Mouse (Mus musculus) liver, postnatal 0 days (tissue): ENCODE data around the gene Fam155a. TPM values are rescaled to one million over a fixed set of nuclear protein-coding genes. Genes with fewer than 3 reads are reported as not detected.

ENCODE experiments used
- ATAC-seq: fragments of 200-750 bp; cut with Nextera tagmentation; 2 replicates; pipeline ENCODE4 v1.8.0; 2017; ENCODE audit warnings: mild to moderate bottlenecking, moderate library complexity
- DNase-seq: peaks from one replicate; pipeline ENCODE4 v3.0.0-alpha.2; 2016
- H3K27ac ChIP-seq: fragments of 300-500 bp; sonication (generic); 2 replicates; pipeline ENCODE4 v1.5.1; 2014; ENCODE audit warnings: antibody characterized with exemption, moderate library complexity, mild to moderate bottlenecking, low read depth
- H3K27me3 ChIP-seq: fragments of 300-500 bp; sonication (generic); 2 replicates; pipeline ENCODE4 v1.6.1; 2014; ENCODE audit warnings: low read length, control low read depth, mixed read lengths; ENCODE audit not compliant: insufficient read depth
- H3K36me3 ChIP-seq: fragments of 300-500 bp; sonication (generic); replicated peaks from 2 replicates; pipeline ENCODE4 v1.6.1; 2014; ENCODE audit warnings: mild to moderate bottlenecking, control low read depth, low read length, moderate library complexity, mixed read lengths; ENCODE audit not compliant: insufficient read depth
- H3K4me1 ChIP-seq: fragments of 300-500 bp; sonication (generic); 2 replicates; pipeline ENCODE4 v1.6.1; 2014; ENCODE audit warnings: antibody characterized with exemption, mild to moderate bottlenecking, control low read depth; ENCODE audit not compliant: insufficient read depth
- H3K4me2 ChIP-seq: fragments of 300-500 bp; sonication (generic); 2 replicates; pipeline ENCODE4 v1.6.1; 2014; ENCODE audit warnings: low read depth, mild to moderate bottlenecking, low read length, moderate library complexity, mixed read lengths
- H3K4me3 ChIP-seq: fragments of 300-500 bp; sonication (generic); 2 replicates; pipeline ENCODE4 v1.5.1; 2014; ENCODE audit warnings: low read depth, low read length
- H3K9ac ChIP-seq: fragments of 300-500 bp; sonication (generic); replicated peaks from 2 replicates; pipeline ENCODE4 v1.6.1; 2014; ENCODE audit warnings: mild to moderate bottlenecking, moderate library complexity
- H3K9me3 ChIP-seq: fragments of 300-500 bp; sonication (generic); 2 replicates; pipeline ENCODE4 v1.6.1; 2016; ENCODE audit warnings: mild to moderate bottlenecking, control low read depth, low read length, mixed read lengths
- CTCF ChIP-seq: sonication (generic); IDR thresholded peaks from 2 replicates; pipeline ENCODE4 v1.5.1; 2016; ENCODE audit warnings: antibody characterized with exemption, low read depth
- EP300 ChIP-seq: IDR thresholded peaks from 2 replicates; pipeline ENCODE4 v1.6.1; 2016; ENCODE audit warnings: antibody characterized with exemption, low read depth, mild to moderate bottlenecking
- WGBS: fragments of 180-500 bp; shearing (Covaris S2); extraction: QIAGEN DNeasy Blood & Tissue Kit; methylation state at CpG from one replicate; pipeline ENCODE4 v1.1.7; 2014; ENCODE audit not compliant: insufficient replicate concordance; 5-methylcytosine and 5-hydroxymethylcytosine counted together
- polyA plus RNA-seq: library from polyadenylated mRNA; unstranded; fragments of >200 nt; fragmentation: Nextera tagmentation; extraction: Ambion mirVana; gene quantifications from 2 replicates; pipeline ENCODE4 v1.2.1, GENCODE M21; 2015

Gene Fam155a
- polyA plus RNA-seq, 1 experiment from 2014 or later: not detected

DNA sequence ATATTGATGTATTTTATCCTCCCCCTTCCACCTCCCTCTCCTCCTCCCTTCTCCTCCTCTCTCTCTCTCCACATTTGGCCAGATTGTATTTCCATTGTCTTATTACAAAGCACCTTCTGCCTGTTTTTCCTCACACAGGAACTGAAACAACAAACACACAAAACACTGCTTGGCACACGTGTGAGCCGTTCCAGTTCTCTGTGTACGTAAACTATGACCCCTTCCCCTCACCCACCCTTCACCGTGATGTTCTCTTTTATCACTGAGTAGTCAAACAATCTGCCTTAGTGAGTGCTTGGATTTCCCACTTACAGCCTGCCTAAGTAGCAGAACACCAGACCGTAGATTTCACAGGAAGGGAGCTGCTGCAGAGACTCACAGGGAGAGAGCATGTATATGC lies 530.0 kb downstream of the Fam155a start:
- ATAC-seq: no peak
- no peak overlapping the region for H3K4me2 ChIP-seq
- no peak overlapping the region for H3K9ac ChIP-seq
- H3K4me3 ChIP-seq: no peak overlapping the region
- no peaks in the 10 kb centered on the region for H3K9me3 ChIP-seq
- WGBS: 27% methylated on average over 5 of the region's 5 CpGs
- H3K27ac ChIP-seq: no peak overlapping the region
- no peaks in the 10 kb centered on the region for H3K4me1 ChIP-seq
- DNase-seq: no peak
- no peak for TF ChIP-seq CTCF
- TF ChIP-seq EP300: no peak
- no peaks in the 10 kb centered on the region for H3K36me3 ChIP-seq
- no peaks in the 10 kb centered on the region for H3K27me3 ChIP-seq

DNA sequence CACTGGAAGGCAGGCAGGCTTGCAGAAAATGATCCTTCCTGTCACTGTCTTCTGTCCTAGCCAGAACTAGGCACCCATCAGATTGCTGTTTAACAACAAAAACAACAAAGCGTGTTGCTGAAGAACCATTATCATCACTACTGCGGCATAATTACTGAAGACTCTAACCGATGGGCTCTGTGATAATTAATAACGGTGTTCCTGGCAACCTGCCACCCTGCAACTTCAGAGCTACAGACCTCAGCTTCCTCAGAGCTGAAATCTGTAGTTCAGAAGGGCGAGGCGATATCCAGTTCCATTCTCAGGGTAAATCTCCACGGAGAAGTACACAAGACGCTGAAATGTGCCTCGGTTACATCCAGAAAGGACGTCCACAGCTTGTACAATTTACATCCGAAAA lies 531.2 kb downstream of the Fam155a start:
- no peaks in the 10 kb centered on the region for H3K27me3 ChIP-seq
- H3K9ac ChIP-seq: no peak overlapping the region
- H3K4me2 ChIP-seq: no peak overlapping the region
- DNase-seq (no peak), ATAC-seq (no peak)
- no peak overlapping the region for H3K27ac ChIP-seq
- H3K36me3 ChIP-seq: no peaks in the 10 kb centered on the region
- TF ChIP-seq CTCF: no peak
- TF ChIP-seq EP300: no peak
- 66% methylated on average over 11 of the region's 11 CpGs for WGBS
- no peaks in the 10 kb centered on the region for H3K9me3 ChIP-seq
- no peak overlapping the region for H3K4me3 ChIP-seq
- H3K4me1 ChIP-seq: no peaks in the 10 kb centered on the region

DNA sequence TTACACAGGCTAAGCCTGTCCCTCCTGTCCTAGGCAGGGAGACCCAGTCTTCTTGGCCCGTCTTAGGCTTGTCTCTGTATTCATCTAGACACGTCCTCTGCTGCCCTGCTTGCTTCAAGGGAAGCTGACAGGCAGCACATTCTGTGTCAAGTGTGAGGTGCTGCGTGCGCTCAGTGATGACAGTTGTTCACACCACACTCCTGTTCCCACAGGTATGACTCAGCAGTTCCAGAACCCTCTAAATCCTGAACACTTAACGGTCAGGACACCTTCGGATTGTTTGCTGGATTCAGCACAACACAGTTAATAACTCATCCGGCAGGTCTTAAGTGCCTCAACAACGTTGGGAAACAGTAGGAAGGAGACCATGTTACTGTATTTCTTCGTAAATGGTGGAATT lies 532.0 kb downstream of the Fam155a start:
- no peak for DNase-seq
- 76% methylated on average over 9 of the region's 9 CpGs for WGBS
- no peaks in the 10 kb centered on the region for H3K36me3 ChIP-seq

DNA sequence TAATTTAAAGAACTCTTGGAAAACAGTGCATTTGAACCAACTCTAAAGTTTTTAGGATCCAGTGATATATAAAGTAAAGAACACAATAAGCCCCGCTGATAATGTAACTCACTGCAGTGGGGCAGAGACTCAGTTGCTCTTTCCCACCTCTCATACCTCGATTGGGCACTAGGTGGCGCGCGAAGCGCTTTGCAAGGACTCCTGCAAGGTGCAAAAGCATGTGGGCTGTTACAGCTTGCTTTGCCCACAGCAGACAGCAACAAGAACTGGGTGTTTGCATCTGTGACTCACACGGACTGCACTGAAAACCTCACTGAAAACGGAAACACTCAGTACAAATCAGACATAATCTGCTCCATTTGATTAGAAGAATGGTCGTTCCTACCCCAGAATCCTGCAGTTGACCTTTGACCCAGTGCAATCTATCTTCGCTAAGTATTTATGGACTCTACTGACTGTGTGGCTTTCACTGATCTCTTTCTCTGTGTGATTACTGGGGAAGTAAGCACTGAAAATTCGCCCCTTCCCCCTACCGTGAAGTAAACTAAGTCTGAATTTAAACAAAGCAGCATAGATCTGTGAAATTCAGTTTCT lies 537.5 kb downstream of the Fam155a start:
- peak overlapping the region; percentile 38; the same call in 1 of the 2 replicates for H3K4me2 ChIP-seq
- WGBS: 8% methylated on average over 12 of the region's 12 CpGs
- H3K9me3 ChIP-seq: no peaks in the 10 kb centered on the region
- TF ChIP-seq EP300 (no peak), CTCF (peak; percentile 91)
- no peak overlapping the region; the same call in 1 of the 2 replicates for H3K9ac ChIP-seq
- ATAC-seq (peak; percentile 62), DNase-seq (peak; percentile 85)
- no peak overlapping the region for H3K4me3 ChIP-seq
- no peaks in the 10 kb centered on the region for H3K4me1 ChIP-seq
- H3K27me3 ChIP-seq: no peaks in the 10 kb centered on the region
- no peak overlapping the region for H3K27ac ChIP-seq
- H3K36me3 ChIP-seq: no peaks in the 10 kb centered on the region

More for the DNA sequence above, 532.0 kb downstream of the Fam155a start:
- Histone ChIP-seq H3K9ac (no peak overlapping the region), H3K9me3 (no peaks in the 10 kb centered on the region), H3K27me3 (no peaks in the 10 kb centered on the region), H3K4me3 (no peak overlapping the region), H3K4me2 (no peak overlapping the region), H3K4me1 (no peaks in the 10 kb centered on the region), H3K27ac (no peak overlapping the region)
- TF ChIP-seq EP300: no peak
- no peak for TF ChIP-seq CTCF
- no peak for ATAC-seq

DNA sequence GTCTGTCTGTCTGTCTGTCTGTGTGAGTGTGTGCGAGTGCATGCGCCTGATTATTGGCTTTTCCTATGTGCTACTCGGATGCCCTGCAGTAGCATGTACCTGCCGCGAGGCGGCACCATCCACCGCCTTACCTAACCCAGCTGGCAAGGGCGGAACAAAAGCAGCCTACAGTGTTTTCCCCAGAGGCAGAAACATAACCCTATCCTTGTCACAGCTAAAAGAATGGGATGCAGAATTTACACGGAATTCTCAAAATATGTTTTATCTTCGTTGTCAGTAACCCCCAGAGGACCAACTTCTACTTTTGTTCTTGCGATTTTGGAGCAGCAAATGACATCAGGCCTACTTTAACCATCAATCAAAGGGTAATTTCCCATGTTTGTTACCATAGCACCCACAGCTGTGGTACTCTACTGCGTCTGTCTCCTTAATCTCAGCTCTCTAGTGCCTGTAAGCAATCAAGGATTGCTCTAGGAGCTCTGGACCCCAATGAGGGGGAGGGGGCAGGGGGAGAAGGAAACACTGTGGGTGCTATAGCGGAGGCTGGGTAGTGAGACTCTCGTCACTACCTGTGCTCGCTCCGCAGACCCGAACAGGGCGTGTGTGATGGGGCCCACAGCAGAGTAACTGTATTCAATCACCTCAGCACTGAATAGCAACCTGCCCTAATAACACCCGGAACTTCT lies 543.0 kb downstream of the Fam155a start:
- no peak overlapping the region for H3K4me3 ChIP-seq
- no peaks in the 10 kb centered on the region for H3K27me3 ChIP-seq
- H3K27ac ChIP-seq: no peak overlapping the region
- WGBS: 38% methylated on average over 19 of the region's 19 CpGs
- no peaks in the 10 kb centered on the region for H3K4me1 ChIP-seq
- ATAC-seq: no peak
- H3K4me2 ChIP-seq: no peak overlapping the region
- peak; percentile 83 for TF ChIP-seq CTCF
- no peak for TF ChIP-seq EP300
- no peaks in the 10 kb centered on the region for H3K36me3 ChIP-seq
- peak; percentile 44 for DNase-seq
- H3K9ac ChIP-seq: no peak overlapping the region
- H3K9me3 ChIP-seq: no peaks in the 10 kb centered on the region

DNA sequence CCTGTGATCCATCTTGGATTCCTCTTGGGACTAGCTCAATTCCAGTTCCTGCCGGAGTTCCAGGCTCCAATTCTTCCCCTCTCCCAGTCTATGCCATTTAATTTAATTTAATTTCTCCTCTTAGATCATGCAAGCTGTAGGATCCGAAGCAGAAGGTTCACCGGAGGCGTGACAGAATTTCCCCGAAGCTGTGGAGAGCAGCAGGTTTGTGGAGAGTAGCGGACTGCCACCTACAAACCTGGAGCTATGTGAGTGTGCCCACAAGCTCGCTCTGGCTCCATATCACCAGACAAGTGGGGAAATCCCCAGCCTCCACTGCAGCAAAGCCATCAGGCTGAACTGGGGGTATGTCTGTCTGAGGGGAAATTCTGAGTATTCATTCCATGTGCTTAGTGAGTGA lies 544.2 kb downstream of the Fam155a start:
- DNase-seq (no peak), ATAC-seq (no peak)
- Histone ChIP-seq H3K4me3 (no peak overlapping the region), H3K36me3 (no peaks in the 10 kb centered on the region), H3K4me1 (no peaks in the 10 kb centered on the region), H3K4me2 (no peak overlapping the region), H3K27ac (no peak overlapping the region), H3K9me3 (no peaks in the 10 kb centered on the region), H3K9ac (no peak overlapping the region), H3K27me3 (no peaks in the 10 kb centered on the region)
- 76% methylated on average over 7 of the region's 7 CpGs for WGBS
- no peak for TF ChIP-seq CTCF
- no peak for TF ChIP-seq EP300
